Mouse (Mus musculus): ENCODE data around the gene Krt39. TPM values are rescaled to one million over a fixed set of nuclear protein-coding genes. Genes with fewer than 3 reads are reported as not detected.

The Krt39 gene
- not detected for total RNA-seq (2021)

- intact Hi-C loops (cut with DNase I): no loop called here
- no peak for DNase-seq
Measured at GRCm38 (mm10) chr11:99521288-99521860, at the start of gene Krt39. Gene Krt39 (minus strand): TSS chr11:99521338.

- intact Hi-C loops (cut with DNase I): no loop called here
Measured at GRCm38 (mm10) chr11:99566530-99566929, 45.4 kb upstream of the Krt39 start, which contains the start of gene Krtap3-1. Gene Krtap3-1 (minus strand): TSS chr11:99566630.

GRCm38 (mm10) chr11:99562580-99562979 is 41.4 kb upstream of the Krt39 start:
- intact Hi-C loops (cut with DNase I): no loop called here
- no peak for DNase-seq

More at GRCm38 (mm10) chr11:99566530-99566929, 45.4 kb upstream of the Krt39 start, which contains the start of gene Krtap3-1:
- no peak for DNase-seq

- intact Hi-C loops (cut with DNase I): no loop called here
- no peak for DNase-seq
Measured at GRCm38 (mm10) chr11:99559366-99559765, 38.2 kb upstream of the Krt39 start, which contains the start of gene Gm11939. Gene Gm11939 (minus strand): TSS chr11:99559466.

- intact Hi-C loops (cut with DNase I): no loop called here
- no peak for DNase-seq
Measured at GRCm38 (mm10) chr11:99557976-99558745, 37.0 kb upstream of the Krt39 start.

GRCm38 (mm10) chr11:99556753-99557152 is 35.6 kb upstream of the Krt39 start, which contains the start of gene Krtap3-2:
Gene Krtap3-2 (minus strand): TSS chr11:99556853.
- intact Hi-C loops (cut with DNase I): no loop called here
- no peak for DNase-seq

GRCm38 (mm10) chr11:99556195-99556594 is 35.1 kb upstream of the Krt39 start:
- intact Hi-C loops (cut with DNase I): no loop called here
- no peak for DNase-seq

- intact Hi-C loops (cut with DNase I): no loop called here
- DNase-seq: no peak
Measured at GRCm38 (mm10) chr11:99550765-99551164, 29.6 kb upstream of the Krt39 start, which contains the start of gene Krtap3-3. Gene Krtap3-3 (minus strand): TSS chr11:99550865.

GRCm38 (mm10) chr11:99547892-99548291 is 26.8 kb upstream of the Krt39 start:
- intact Hi-C loops (cut with DNase I): no loop called here
- no peak for DNase-seq

GRCm38 (mm10) chr11:99539721-99540120 is 18.6 kb upstream of the Krt39 start:
- peak; percentile 12 to 13 for DNase-seq
- intact Hi-C loops (cut with DNase I): no loop called here

GRCm38 (mm10) chr11:99514098-99514497 is 7.0 kb downstream of the Krt39 start:
- DNase-seq: no peak
- intact Hi-C loops (cut with DNase I): no loop called here

- DNase-seq: no peak
- intact Hi-C loops (cut with DNase I): no loop called here
Measured at GRCm38 (mm10) chr11:99500095-99500805, 20.9 kb downstream of the Krt39 start.

- intact Hi-C loops (cut with DNase I): no loop called here
- DNase-seq: no peak
Measured at GRCm38 (mm10) chr11:99496460-99496859, 24.7 kb downstream of the Krt39 start.

- intact Hi-C loops (cut with DNase I): no loop called here
- no peak for DNase-seq
Measured at GRCm38 (mm10) chr11:99494741-99495140, 26.4 kb downstream of the Krt39 start.

GRCm38 (mm10) chr11:99493574-99493850 is 27.6 kb downstream of the Krt39 start:
- intact Hi-C loops (cut with DNase I): no loop called here
- no peak for DNase-seq

GRCm38 (mm10) chr11:99492733-99493573 is 28.2 kb downstream of the Krt39 start, which contains the start of gene Krt23:
Gene Krt23 (minus strand): TSS chr11:99493137.
- intact Hi-C loops (cut with DNase I): no loop called here
- DNase-seq: no peak

- DNase-seq: no peak
- intact Hi-C loops (cut with DNase I): no loop called here
Measured at GRCm38 (mm10) chr11:99491040-99491439, 30.1 kb downstream of the Krt39 start.

GRCm38 (mm10) chr11:99490624-99491023 is 30.5 kb downstream of the Krt39 start:
- DNase-seq: peak in 1 of 2 experiments; percentile 8
- intact Hi-C loops (cut with DNase I): no loop called here

GRCm38 (mm10) chr11:99489233-99489632 is 31.9 kb downstream of the Krt39 start:
- intact Hi-C loops (cut with DNase I): no loop called here
- DNase-seq: no peak

- DNase-seq: no peak
- intact Hi-C loops (cut with DNase I): no loop called here
Measured at GRCm38 (mm10) chr11:99474981-99475380, 46.2 kb downstream of the Krt39 start.

GRCm38 (mm10) chr11:99473433-99473832 is 47.7 kb downstream of the Krt39 start:
- no peak for DNase-seq
- intact Hi-C loops (cut with DNase I): no loop called here

All from heart, postnatal 10 days (tissue).